Mouse (Mus musculus): Measurements from ENCODE around the gene Kcnh5.

Gene Kcnh5

GRCm38 (mm10) chr12:75176691-75177645 lies at the start of gene Kcnh5:
TSS of gene Kcnh5 (minus strand) at chr12:75177332.
- no peak for DNase-seq

- no peak for DNase-seq
These were observed 46.8 kb upstream of the Kcnh5 start for GRCm38 (mm10) chr12:75223966-75224365.

GRCm38 (mm10) chr12:75189413-75189812 lies 12.3 kb upstream of the Kcnh5 start:
- no peak for DNase-seq

GRCm38 (mm10) chr12:75182646-75183045 lies 5.5 kb upstream of the Kcnh5 start:
- DNase-seq, result no peak

GRCm38 (mm10) chr12:75179491-75179890 lies 2.4 kb upstream of the Kcnh5 start:
- DNase-seq, result no peak

GRCm38 (mm10) chr12:75177646-75178030 lies 506 bp upstream of the Kcnh5 start:
- DNase-seq, result no peak

- DNase-seq, result no peak
These were observed 1.1 kb downstream of the Kcnh5 start for GRCm38 (mm10) chr12:75175931-75176565.

- DNase-seq, result no peak
These were observed 6.2 kb downstream of the Kcnh5 start for GRCm38 (mm10) chr12:75170970-75171369.

- DNase-seq, result no peak
These were observed 24.0 kb downstream of the Kcnh5 start for GRCm38 (mm10) chr12:75153076-75153568.

- DNase-seq, result no peak
These were observed 37.3 kb downstream of the Kcnh5 start for GRCm38 (mm10) chr12:75139792-75140191.

GRCm38 (mm10) chr12:75091921-75092320 lies 85.2 kb downstream of the Kcnh5 start:
- DNase-seq, result no peak

- DNase-seq, result no peak
These were observed 86.2 kb downstream of the Kcnh5 start for GRCm38 (mm10) chr12:75090957-75091356.

- DNase-seq, result no peak
These were observed 100.0 kb downstream of the Kcnh5 start for GRCm38 (mm10) chr12:75077175-75077574.

GRCm38 (mm10) chr12:75071043-75071442 lies 106.1 kb downstream of the Kcnh5 start:
- DNase-seq, result no peak

- DNase-seq, result no peak
These were observed 114.6 kb downstream of the Kcnh5 start for GRCm38 (mm10) chr12:75062571-75062970.

- no peak for DNase-seq
These were observed 115.4 kb downstream of the Kcnh5 start for GRCm38 (mm10) chr12:75061731-75062130.

- no peak for DNase-seq
These were observed 123.4 kb downstream of the Kcnh5 start for GRCm38 (mm10) chr12:75053731-75054130.

- DNase-seq, result no peak
These were observed 140.4 kb downstream of the Kcnh5 start for GRCm38 (mm10) chr12:75036694-75037093.

GRCm38 (mm10) chr12:75031970-75032864 lies 144.9 kb downstream of the Kcnh5 start:
- DNase-seq, result no peak

GRCm38 (mm10) chr12:74971187-74971586 lies 205.9 kb downstream of the Kcnh5 start:
- no peak for DNase-seq

GRCm38 (mm10) chr12:74969420-74969819 lies 207.7 kb downstream of the Kcnh5 start:
- DNase-seq, result no peak

GRCm38 (mm10) chr12:74966266-74966665 lies 210.9 kb downstream of the Kcnh5 start:
- no peak for DNase-seq

GRCm38 (mm10) chr12:74952661-74953060 lies 224.5 kb downstream of the Kcnh5 start:
- no peak for DNase-seq
